Mouse (Mus musculus) liver, adult 2 months (tissue): Measurements from ENCODE around the gene Mphosph6. TPM values are rescaled to one million over a fixed set of nuclear protein-coding genes. Genes with fewer than 3 reads are reported as not detected.

ENCODE experiments used
- DNase-seq: peaks from one replicate; pipeline ENCODE4 v3.0.0-alpha.2; 2011; ENCODE audit warnings: low read depth, low spot score; ENCODE audit errors: extremely low read depth
- H3K27ac ChIP-seq: fragments of 200-500 bp; replicated peaks from 2 replicates; pipeline ENCODE4 v1.5.1; 2012; ENCODE audit warnings: low read depth, mild to moderate bottlenecking, control low read depth, inconsistent platforms, low read length; ENCODE audit not compliant: insufficient read depth
- H3K27me3 ChIP-seq: fragments of 200-500 bp; 2 replicates; pipeline ENCODE4 v1.6.1; 2012; ENCODE audit warnings: mild to moderate bottlenecking, moderate library complexity, low read length, inconsistent platforms; ENCODE audit not compliant: control insufficient read depth, insufficient read depth
- H3K36me3 ChIP-seq: fragments of 200-500 bp; 2 replicates; pipeline ENCODE4 v1.6.1; 2012; ENCODE audit warnings: low read length, inconsistent platforms; ENCODE audit not compliant: control insufficient read depth, insufficient read depth
- H3K4me1 ChIP-seq: fragments of 200-500 bp; 2 replicates; pipeline ENCODE4 v1.6.1; 2011; ENCODE audit warnings: low read length; ENCODE audit not compliant: control insufficient read depth, insufficient read depth
- H3K4me3 ChIP-seq: fragments of 200-500 bp; 2 replicates; pipeline ENCODE4 v1.5.1; 2011; ENCODE audit warnings: low read depth, mild to moderate bottlenecking, control low read depth, low read length, moderate library complexity; ENCODE audit not compliant: insufficient read depth
- H3K79me2 ChIP-seq: fragments of 200-500 bp; 2 replicates; pipeline ENCODE4 v1.6.1; 2012; ENCODE audit warnings: inconsistent platforms, mild to moderate bottlenecking, low read length, moderate library complexity; ENCODE audit not compliant: control insufficient read depth, insufficient read depth
- H3K9ac ChIP-seq: fragments of 200-500 bp; 2 replicates; pipeline ENCODE4 v1.6.1; 2012; ENCODE audit warnings: low read depth, mild to moderate bottlenecking, control low read depth, inconsistent platforms, low read length
- CTCF ChIP-seq: fragments of 200-500 bp; IDR thresholded peaks from 2 replicates; pipeline ENCODE4 v1.5.1; 2011; ENCODE audit warnings: low read depth, low read length, control low read depth
- POLR2A ChIP-seq: fragments of 200-500 bp; IDR thresholded peaks from 2 replicates; pipeline ENCODE4 v1.6.1; 2011; ENCODE audit warnings: low read length, control low read depth; ENCODE audit not compliant: insufficient read depth; ENCODE audit errors: extremely low read depth
- WGBS: fragments of 180-500 bp; shearing (Covaris S2); methylation state at CpG from one replicate; pipeline ENCODE4 v1.1.7; 2018; 5-methylcytosine and 5-hydroxymethylcytosine counted together
- polyA plus RNA-seq: library from polyadenylated mRNA; depleted of rRNA; stranded (reverse); fragments of >200 nt; gene quantifications from 2 replicates; pipeline ENCODE4 v1.2.3, GENCODE M21; 2012
- total RNA-seq: library from RNA; depleted of rRNA; stranded (reverse); fragments of >200 nt; gene quantifications from 2 replicates; pipeline ENCODE4 v1.2.3, GENCODE M21; 2014

The Mphosph6 gene
- total and polyA plus RNA-seq, 2 experiments: 1.2 to 3.4 TPM

DNA sequence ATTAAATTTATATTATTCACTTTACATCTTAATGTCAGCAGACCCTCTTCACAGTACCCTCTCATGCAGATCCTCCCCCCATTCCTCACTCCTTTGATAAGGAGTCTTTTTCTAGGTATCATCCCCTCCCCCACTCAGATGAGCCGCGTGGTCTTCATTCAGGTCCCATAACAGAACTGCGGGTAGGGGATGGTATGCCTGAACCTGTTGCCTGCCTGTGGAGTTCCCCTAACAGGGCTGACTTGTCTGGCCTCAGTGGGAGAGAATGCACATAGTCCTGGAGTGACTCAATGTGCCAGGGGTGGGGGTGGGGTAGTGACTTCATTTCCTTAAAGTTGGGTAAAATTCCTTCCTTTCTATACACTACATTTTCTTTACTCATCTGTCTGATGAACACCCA is 15.3 kb downstream of the Mphosph6 start:
- peaks cover 6% of the 10 kb centered on the region; the same call in 1 of the 2 replicates for H3K36me3 ChIP-seq
- H3K79me2 ChIP-seq: no peaks in the 10 kb centered on the region
- peaks cover 5% of the 10 kb centered on the region; the same call in 1 of the 2 replicates for H3K27me3 ChIP-seq
- no peak overlapping the region for H3K27ac ChIP-seq
- no peak overlapping the region for H3K9ac ChIP-seq
- TF ChIP-seq POLR2A: no peak
- TF ChIP-seq CTCF: no peak
- no peak for DNase-seq
- H3K4me1 ChIP-seq: no peaks in the 10 kb centered on the region
- 94% methylated on average over 3 of the region's 3 CpGs for WGBS
- no peak overlapping the region for H3K4me3 ChIP-seq

- 94% methylated on average over 7 of the region's 7 CpGs for WGBS
- DNase-seq: no peak
- TF ChIP-seq CTCF (no peak), POLR2A (no peak)
- Histone ChIP-seq H3K27me3 (peaks cover 5% of the 10 kb centered on the region; the same call in 1 of the 2 replicates), H3K4me3 (no peak overlapping the region), H3K36me3 (no peaks in the 10 kb centered on the region), H3K9ac (no peak overlapping the region), H3K27ac (no peak overlapping the region), H3K79me2 (no peaks in the 10 kb centered on the region), H3K4me1 (no peaks in the 10 kb centered on the region)
These were observed 18.7 kb downstream of the Mphosph6 start for GRCm38 (mm10) chr8:117783021-117783420.

GRCm38 (mm10) chr8:117781375-117782129 is 20.2 kb downstream of the Mphosph6 start:
- no peak for DNase-seq
- Histone ChIP-seq H3K27ac (no peak overlapping the region), H3K4me3 (no peak overlapping the region), H3K79me2 (no peaks in the 10 kb centered on the region), H3K9ac (no peak overlapping the region), H3K4me1 (no peaks in the 10 kb centered on the region), H3K27me3 (peaks cover 5% of the 10 kb centered on the region; the same call in 1 of the 2 replicates), H3K36me3 (no peaks in the 10 kb centered on the region)
- TF ChIP-seq CTCF (no peak), POLR2A (no peak)
- WGBS: 70% methylated on average over 6 of the region's 6 CpGs

- peaks cover 5% of the 10 kb centered on the region; the same call in 1 of the 2 replicates for H3K27me3 ChIP-seq
- no peaks in the 10 kb centered on the region for H3K79me2 ChIP-seq
- DNase-seq: no peak
- no peaks in the 10 kb centered on the region for H3K4me1 ChIP-seq
- TF ChIP-seq POLR2A (no peak), CTCF (no peak)
- WGBS: 86% methylated on average over 6 of the region's 6 CpGs
- H3K36me3 ChIP-seq: no peaks in the 10 kb centered on the region
- H3K9ac ChIP-seq: no peak overlapping the region
- H3K27ac ChIP-seq: no peak overlapping the region
- no peak overlapping the region for H3K4me3 ChIP-seq
These were observed 22.4 kb downstream of the Mphosph6 start for GRCm38 (mm10) chr8:117779344-117779743.

- H3K36me3 ChIP-seq: no peaks in the 10 kb centered on the region
- H3K27ac ChIP-seq: no peak overlapping the region
- peaks cover 5% of the 10 kb centered on the region; the same call in 1 of the 2 replicates for H3K27me3 ChIP-seq
- 71% methylated on average over 11 of the region's 11 CpGs for WGBS
- H3K9ac ChIP-seq: no peak overlapping the region
- no peaks in the 10 kb centered on the region for H3K79me2 ChIP-seq
- no peak for TF ChIP-seq CTCF
- TF ChIP-seq POLR2A: no peak
- no peak overlapping the region for H3K4me3 ChIP-seq
- no peak for DNase-seq
- no peaks in the 10 kb centered on the region for H3K4me1 ChIP-seq
These were observed 23.0 kb downstream of the Mphosph6 start for GRCm38 (mm10) chr8:117778531-117779322.

- 81% methylated on average over 10 of the region's 10 CpGs for WGBS
- no peak overlapping the region for H3K9ac ChIP-seq
- no peak overlapping the region for H3K4me3 ChIP-seq
- H3K36me3 ChIP-seq: no peaks in the 10 kb centered on the region
- TF ChIP-seq POLR2A: no peak
- TF ChIP-seq CTCF: no peak
- H3K79me2 ChIP-seq: no peaks in the 10 kb centered on the region
- DNase-seq: no peak
- no peak overlapping the region for H3K27ac ChIP-seq
- no peaks in the 10 kb centered on the region for H3K27me3 ChIP-seq
- no peaks in the 10 kb centered on the region for H3K4me1 ChIP-seq
These were observed 25.7 kb downstream of the Mphosph6 start for GRCm38 (mm10) chr8:117776075-117776474.
